Mouse (Mus musculus) thymus, adult 2 months (tissue): ENCODE results near the gene Msl1.

Experiments
- CTCF ChIP-seq: fragments of 200-500 bp; IDR thresholded peaks from 2 replicates; pipeline ENCODE4 v1.5.1; 2012; ENCODE audit warnings: mild to moderate bottlenecking, control low read depth, low read length, moderate library complexity, borderline replicate concordance; ENCODE audit not compliant: control insufficient read depth, poor library complexity, insufficient read depth; ENCODE audit errors: extremely low read depth
- POLR2A ChIP-seq: fragments of 200-500 bp; IDR thresholded peaks from 2 replicates; pipeline ENCODE4 v1.6.1; 2012; ENCODE audit warnings: mild to moderate bottlenecking, low read length, control low read depth, moderate library complexity; ENCODE audit not compliant: control insufficient read depth, poor library complexity, insufficient read depth; ENCODE audit errors: extremely low read depth

- no peak for TF ChIP-seq CTCF
- no peak for TF ChIP-seq POLR2A
These were observed 49.1 kb upstream of the Msl1 start for GRCm38 (mm10) chr11:98745932-98746853.
